28 mouse cellular contexts compared by ENCODE assay signal in the genomic region with DNA sequence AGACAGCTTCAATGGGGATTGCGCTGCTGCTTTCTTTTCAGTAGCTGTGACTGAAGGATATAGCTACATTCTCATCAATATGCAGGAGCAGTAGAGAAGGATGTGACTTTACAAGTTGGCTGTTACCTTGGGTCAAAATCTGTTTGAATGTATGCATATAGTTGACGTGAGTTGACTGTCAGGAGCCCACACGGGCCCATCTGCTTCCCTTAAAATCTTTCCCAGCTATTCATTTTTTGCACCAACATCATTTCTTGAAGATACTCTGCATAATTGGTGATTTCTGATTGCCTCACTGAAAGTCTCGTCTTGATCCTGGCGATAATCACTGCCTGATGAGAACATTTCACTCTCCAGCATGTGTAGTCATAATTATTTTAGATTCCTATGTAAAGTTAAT.
DNase-seq lines count a peak whose midpoint lies in the region; ATAC-seq and TF ChIP-seq lines count a peak whose summit lies in the region.
"Had no signal": no experiment of that assay in that cellular context is flagged by ENCODE, and none has a peak within 500 bp of the region (broad histone marks: within the 10 kb centered on the region; RNA-seq: fewer than 3 reads in every experiment).

No protein-coding gene starts in this region.

- no peak overlapping the region for H3K4me2 ChIP-seq in forebrain, postnatal 0 days (ENCODE audit: low read depth)
- no peak overlapping the region for H3K4me2 ChIP-seq in forebrain, embryonic 11.5 days (ENCODE audit: low read depth, low read length, severe bottlenecking)
- H3K4me2 ChIP-seq in midbrain, embryonic 14.5 days (ENCODE audit: low read length) = no peak overlapping the region
- no peak overlapping the region for H3K4me2 ChIP-seq in midbrain, postnatal 0 days (ENCODE audit: low read depth, low read length, poor library complexity, severe bottlenecking)
- H3K4me2 ChIP-seq: embryonic facial prominence, embryonic 15.5 days; limb, embryonic 15.5 days; liver, embryonic 13.5 days had no signal

- ATAC-seq in forebrain, postnatal 0 days = peak; percentile 60
- no peak for ATAC-seq in forebrain, embryonic 11.5 days (replicated peaks; ENCODE audit: low FRiP score)
- ATAC-seq in midbrain, embryonic 14.5 days (ENCODE audit: low FRiP score, low TSS enrichment) = no peak
- no peak for ATAC-seq in midbrain, postnatal 0 days (ENCODE audit: low FRiP score)
- ATAC-seq: CD4-positive, CD25-positive, alpha-beta regulatory T cell, adult 4 months; hindbrain, embryonic 16.5 days; lung, postnatal 0 days had no signal

- WGBS in forebrain, postnatal 0 days = 23% methylated on average over 5 of the region's 5 CpGs
- 65% methylated on average over 5 of the region's 5 CpGs for WGBS in forebrain, embryonic 11.5 days
- WGBS in midbrain, embryonic 14.5 days = 46% methylated on average over 5 of the region's 5 CpGs
- 35% methylated on average over 5 of the region's 5 CpGs for WGBS in midbrain, postnatal 0 days

- no peaks in the 10 kb centered on the region for H3K27me3 ChIP-seq in forebrain, postnatal 0 days (ENCODE audit: insufficient read depth, low read length)
- H3K27me3 ChIP-seq in forebrain, embryonic 11.5 days (ENCODE audit: control insufficient read depth, insufficient read depth, low read length) = no peaks in the 10 kb centered on the region
- H3K27me3 ChIP-seq in midbrain, embryonic 14.5 days (ENCODE audit: control insufficient read depth, insufficient read depth, low read length) = no peaks in the 10 kb centered on the region
- H3K27me3 ChIP-seq in midbrain, postnatal 0 days (ENCODE audit: insufficient read depth, low read length) = no peaks in the 10 kb centered on the region
- H3K27me3 ChIP-seq: embryonic facial prominence, embryonic 15.5 days; limb, embryonic 15.5 days; liver, embryonic 13.5 days; megakaryocyte, embryonic 14.5 days had no signal

- no peak for TF ChIP-seq CTCF in forebrain, postnatal 0 days (IDR thresholded peaks at IDR 0.05; ENCODE audit: low read depth)
- TF ChIP-seq CTCF in midbrain, postnatal 0 days (IDR thresholded peaks at IDR 0.05) = no peak
- TF ChIP-seq CTCF in brain, embryonic 14.5 days (IDR thresholded peaks at IDR 0.05; ENCODE audit: borderline replicate concordance, extremely low read depth, insufficient read depth, insufficient read length) = no peak

- no peaks in the 10 kb centered on the region for H3K36me3 ChIP-seq in forebrain, postnatal 0 days (ENCODE audit: insufficient read depth)
- H3K36me3 ChIP-seq in forebrain, embryonic 11.5 days (ENCODE audit: control insufficient read depth, insufficient read depth, low read length) = no peaks in the 10 kb centered on the region
- no peaks in the 10 kb centered on the region for H3K36me3 ChIP-seq in midbrain, embryonic 14.5 days (ENCODE audit: control insufficient read depth, insufficient read depth, low read length)
- H3K36me3 ChIP-seq in midbrain, postnatal 0 days (ENCODE audit: insufficient read depth, low read length) = no peaks in the 10 kb centered on the region
- H3K36me3 ChIP-seq: embryonic facial prominence, embryonic 10.5 days; embryonic facial prominence, embryonic 15.5 days; hindbrain, embryonic 10.5 days; limb, embryonic 10.5 days; limb, embryonic 15.5 days; liver, embryonic 13.5 days had no signal

- no peak overlapping the region for H3K4me3 ChIP-seq in forebrain, postnatal 0 days (ENCODE audit: low read depth, low read length)
- H3K4me3 ChIP-seq in forebrain, embryonic 11.5 days (ENCODE audit: low read depth, low read length) = no peak overlapping the region
- no peak overlapping the region for H3K4me3 ChIP-seq in midbrain, embryonic 14.5 days (replicated peaks; ENCODE audit: low read depth, low read length)
- H3K4me3 ChIP-seq in midbrain, postnatal 0 days (ENCODE audit: low read depth, low read length) = no peak overlapping the region
- H3K4me3 ChIP-seq: embryonic facial prominence, embryonic 10.5 days; embryonic facial prominence, embryonic 15.5 days; hindbrain, embryonic 10.5 days; layer of hippocampus, adult 2 months; limb, embryonic 10.5 days; limb, embryonic 15.5 days; liver, embryonic 13.5 days; megakaryocyte, embryonic 14.5 days had no signal

- peaks cover 12% of the 10 kb centered on the region for H3K4me1 ChIP-seq in forebrain, postnatal 0 days (ENCODE audit: insufficient read depth)
- H3K4me1 ChIP-seq in forebrain, embryonic 11.5 days (replicated peaks; ENCODE audit: control insufficient read depth, insufficient read depth, low read length) = no peaks in the 10 kb centered on the region; the same call in 1 of the 2 replicates
- H3K4me1 ChIP-seq in midbrain, embryonic 14.5 days (ENCODE audit: control insufficient read depth, insufficient read depth, low read length) = peaks cover 11% of the 10 kb centered on the region; the same call in 1 of the 2 replicates
- H3K4me1 ChIP-seq in midbrain, postnatal 0 days (ENCODE audit: insufficient read depth, low read length) = no peaks in the 10 kb centered on the region
- H3K4me1 ChIP-seq: liver, embryonic 13.5 days; megakaryocyte, embryonic 14.5 days had no signal

- DNase-seq in forebrain, postnatal 0 days = peak; percentile 23
- DNase-seq in forebrain, embryonic 11.5 days (ENCODE audit: low spot score) = no peak
- peak; percentile 20 for DNase-seq in midbrain, embryonic 14.5 days
- DNase-seq in midbrain, postnatal 0 days (ENCODE audit: low spot score) = no peak
- peak; percentile 56 for DNase-seq in brain, embryonic 14.5 days (ENCODE audit: low read depth)
- DNase-seq in telencephalon, adult 2 months (ENCODE audit: low read depth, low spot score) = peak; percentile 23
- DNase-seq in layer of hippocampus, postnatal 10 days (ENCODE audit: low spot score in 2 of 2) = no peak
- DNase-seq: adrenal gland, postnatal 14 days; cerebellum, adult 8-10 months; cerebellum, postnatal 25 days; gastrocnemius, postnatal 14 days; heart, postnatal 14 days; kidney, adult 2 months; kidney, postnatal 36 days; liver, embryonic 13.5 days; lung, adult 18-20 months; lung, postnatal 4 days; thymus, postnatal 4 days had no signal

- no peak for TF ChIP-seq POLR2A in brain, embryonic 14.5 days (IDR thresholded peaks at IDR 0.05; ENCODE audit: borderline replicate concordance, extremely low read depth, insufficient read depth, insufficient read length, poor library complexity, severe bottlenecking)

- no peaks in the 10 kb centered on the region for H3K9me3 ChIP-seq in forebrain, postnatal 0 days (ENCODE audit: low read length)
- H3K9me3 ChIP-seq in forebrain, embryonic 11.5 days (ENCODE audit: control insufficient read depth, low read length) = no peaks in the 10 kb centered on the region
- H3K9me3 ChIP-seq in midbrain, embryonic 14.5 days (ENCODE audit: control insufficient read depth, low read length) = no peaks in the 10 kb centered on the region
- no peaks in the 10 kb centered on the region for H3K9me3 ChIP-seq in midbrain, postnatal 0 days (ENCODE audit: low read length)
- H3K9me3 ChIP-seq: embryonic facial prominence, embryonic 10.5 days; embryonic facial prominence, embryonic 15.5 days; hindbrain, embryonic 10.5 days; limb, embryonic 10.5 days; limb, embryonic 15.5 days; liver, embryonic 13.5 days; megakaryocyte, embryonic 14.5 days had no signal

- no peak overlapping the region for H3K27ac ChIP-seq in forebrain, postnatal 0 days (ENCODE audit: low read depth, low read length)
- H3K27ac ChIP-seq in forebrain, embryonic 11.5 days (ENCODE audit: low read depth, low read length) = no peak overlapping the region
- H3K27ac ChIP-seq in midbrain, embryonic 14.5 days (replicated peaks; ENCODE audit: low read depth, low read length) = no peak overlapping the region
- H3K27ac ChIP-seq in midbrain, postnatal 0 days (ENCODE audit: low read depth, low read length) = no peak overlapping the region
- H3K27ac ChIP-seq: embryonic facial prominence, embryonic 10.5 days; embryonic facial prominence, embryonic 15.5 days; hindbrain, embryonic 10.5 days; layer of hippocampus, adult 2 months; limb, embryonic 10.5 days; limb, embryonic 15.5 days; liver, embryonic 13.5 days had no signal

- H3K9ac ChIP-seq in forebrain, postnatal 0 days = no peak overlapping the region
- H3K9ac ChIP-seq in forebrain, embryonic 11.5 days (ENCODE audit: low read length) = no peak overlapping the region
- H3K9ac ChIP-seq in midbrain, embryonic 14.5 days (replicated peaks; ENCODE audit: low read length) = no peak overlapping the region
- H3K9ac ChIP-seq in midbrain, postnatal 0 days (replicated peaks; ENCODE audit: low read length, poor library complexity, severe bottlenecking) = no peak overlapping the region
- H3K9ac ChIP-seq: embryonic facial prominence, embryonic 15.5 days; limb, embryonic 15.5 days; liver, embryonic 13.5 days had no signal

Comparison
In these comparisons a context has a peak if more than half of its experiments do, and no peak if none do; other contexts are left out.
1. DNase-seq: peak in forebrain, postnatal 0 days (single experiment), midbrain, embryonic 14.5 days (single experiment), brain, embryonic 14.5 days (single experiment) and telencephalon, adult 2 months (single experiment); none in forebrain, embryonic 11.5 days (single experiment), midbrain, postnatal 0 days (single experiment) and layer of hippocampus, postnatal 10 days (0 of 2).